In the genomic region with DNA sequence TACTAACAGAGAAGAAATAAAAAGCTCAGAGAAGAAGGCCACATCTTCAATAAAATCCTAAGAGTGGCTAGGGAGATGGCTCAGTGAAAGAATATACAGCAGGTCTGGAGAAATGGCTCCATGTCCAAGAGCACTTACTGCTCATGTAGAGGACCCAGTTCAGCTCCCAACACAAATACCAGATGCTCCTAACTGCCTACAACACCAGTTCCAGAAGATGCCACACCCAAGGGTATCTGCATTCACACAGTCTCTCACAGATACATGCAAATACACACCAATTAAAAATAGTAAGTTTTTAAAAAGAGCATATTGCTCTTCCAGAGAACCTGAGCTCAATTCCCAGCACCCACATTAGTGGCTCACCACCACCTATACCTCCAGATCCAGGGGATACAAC, we compare ENCODE assay signal across 22 mouse cellular contexts. TPM values are rescaled to one million over a fixed set of nuclear protein-coding genes. Genes with fewer than 3 reads are reported as not detected.
DNase-seq lines count a peak whose midpoint lies in the region; ATAC-seq and TF ChIP-seq lines count a peak whose summit lies in the region.
"Had no signal": no experiment of that assay in that cellular context is flagged by ENCODE, and none has a peak within 500 bp of the region (broad histone marks: within the 10 kb centered on the region; RNA-seq: fewer than 3 reads in every experiment).

No protein-coding gene starts in this region.

- no peak overlapping the region for H3K9ac ChIP-seq in forebrain, postnatal 0 days

- peaks cover 20% of the 10 kb centered on the region for H3K36me3 ChIP-seq in forebrain, postnatal 0 days (ENCODE audit: insufficient read depth)

- DNase-seq in heart, adult 11 months = peak; percentile 25
- DNase-seq in heart, postnatal 4 days = no peak
- DNase-seq in forebrain, postnatal 0 days = no peak
- no peak for DNase-seq in lung, adult 18-20 months
- DNase-seq in ovary, postnatal 14 days (ENCODE audit: low spot score) = no peak
- DNase-seq: adrenal gland, adult 2 months; adrenal gland, adult 8-10 months; adrenal gland, postnatal 10 days; adrenal gland, postnatal 14 days; adrenal gland, postnatal 25 days; adrenal gland, postnatal 36 days; B cell, adult 2 months; cerebellum, adult 11 months; cerebellum, adult 11-12 months had no signal

- no peak for TF ChIP-seq CTCF in forebrain, postnatal 0 days (IDR thresholded peaks at IDR 0.05; ENCODE audit: low read depth)

- no peak overlapping the region for H3K4me3 ChIP-seq in forebrain, postnatal 0 days (ENCODE audit: low read depth, low read length)

- no peak overlapping the region for H3K27ac ChIP-seq in forebrain, postnatal 0 days (ENCODE audit: low read depth, low read length)

- ATAC-seq in erythroid progenitor cell, adult 5-6 weeks (replicated peaks; ENCODE audit: low FRiP score, poor library complexity, severe bottlenecking) = 0 out of 2 replicates have a peak, but pooled peaks have one; percentile 54
- peak; percentile 34 for ATAC-seq in megakaryocyte progenitor cell, adult 5-6 weeks (replicated peaks; ENCODE audit: poor library complexity)
- peak; percentile 76 for ATAC-seq in megakaryocyte-erythroid progenitor cell, adult 5-6 weeks (replicated peaks; ENCODE audit: low FRiP score, low TSS enrichment, poor library complexity, severe bottlenecking)
- no peak for ATAC-seq in forebrain, postnatal 0 days
- ATAC-seq: activated CD4-positive, CD25-positive, alpha-beta regulatory T cell, adult 4 months; CD4-positive, CD25-positive, alpha-beta regulatory T cell, adult 4 months; Patski had no signal

- H3K27me3 ChIP-seq in forebrain, postnatal 0 days (ENCODE audit: insufficient read depth, low read length) = no peaks in the 10 kb centered on the region
- H3K27me3 ChIP-seq: CH12.LX, Patski had no signal

- H3K9me3 ChIP-seq in forebrain, postnatal 0 days (ENCODE audit: low read length) = no peaks in the 10 kb centered on the region
- H3K9me3 ChIP-seq: G1E had no signal

- H3K4me1 ChIP-seq in forebrain, postnatal 0 days (ENCODE audit: insufficient read depth) = no peaks in the 10 kb centered on the region

- H3K4me2 ChIP-seq in forebrain, postnatal 0 days (ENCODE audit: low read depth) = no peak overlapping the region

RNA-seq across cellular contexts. Expression of a gene that starts 33.7 kb away (rescaled TPM):
- total RNA-seq in heart, postnatal 4 days (2021) = 10 to 100 TPM; 48.9 to 50.3 TPM
- 58.4 and 66.2 TPM in 2 replicates for total RNA-seq in erythroid progenitor cell, adult 5-6 weeks (2015; ENCODE audit: low replicate concordance)
- 21.9 and 25.2 TPM in 2 replicates for total RNA-seq in erythroid progenitor cell, adult 5-6 weeks (2017; ENCODE audit: low replicate concordance)
- total RNA-seq in megakaryocyte progenitor cell, adult 5-6 weeks (2015) = 124 and 125 TPM in 2 replicates
- total RNA-seq in megakaryocyte progenitor cell, adult 5-6 weeks (2017) = 38.4 and 51.4 TPM in 2 replicates
- total RNA-seq in megakaryocyte-erythroid progenitor cell, adult 5-6 weeks (2014; fragmentation: Nextera tagmentation) = 147 and 182 TPM in 2 replicates
- total RNA-seq in megakaryocyte-erythroid progenitor cell, adult 5-6 weeks (2017) = 40.3 and 77.8 TPM in 2 replicates
- 70.6 and 81.4 TPM in 2 replicates for total RNA-seq in forebrain, postnatal 0 days (2014; rRNA removed)
- 29.8 and 42.8 TPM in 2 replicates for polyA plus RNA-seq in forebrain, postnatal 0 days (2015; fragmentation: Nextera tagmentation; extraction: Ambion mirVana)
